Mouse (Mus musculus): ENCODE measurements at regions not wholly inside any gene's neighbourhood (a gene's known extent, or its start where the extent isn't known, plus 50 kb on each side); places are given as distances from the start of the nearest gene placed in this dataset.

DNA sequence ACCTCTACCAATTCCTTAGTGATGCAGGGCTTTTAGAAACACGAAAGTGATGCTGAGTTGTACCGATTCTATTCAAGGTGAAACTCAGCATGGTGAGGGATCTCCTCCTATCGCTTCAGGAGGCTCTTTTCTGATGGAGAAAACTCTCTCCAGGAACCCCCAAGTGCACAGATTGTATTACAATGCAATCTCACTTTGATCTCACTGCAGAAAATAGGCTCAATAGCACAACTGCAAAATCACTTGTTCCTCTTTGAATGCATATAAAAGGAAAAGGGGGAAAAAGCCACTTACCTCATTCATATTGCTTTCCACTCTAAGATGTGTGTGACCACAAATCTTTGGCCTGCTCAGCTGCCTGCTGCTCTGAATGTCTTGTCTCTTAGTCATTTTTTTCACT, 378.5 kb downstream of the Fam84b start:
- Histone ChIP-seq H3K36me3 (replicated peaks) (no peaks in the 10 kb centered on the region), H3K4me3 (no peak overlapping the region), H3K9me3 (no peaks in the 10 kb centered on the region; the same call in 1 of the 2 replicates), H3K27me3 (ENCODE audit: poor library complexity, severe bottlenecking) (no peaks in the 10 kb centered on the region), H3K27ac (no peak overlapping the region), H3K4me1 (peaks cover 10% of the 10 kb centered on the region)
- DNase-seq (ENCODE audit: extremely low spot score, low spot score), result no peak
- 23% methylated on average over 3 of the region's 3 CpGs for WGBS

DNA sequence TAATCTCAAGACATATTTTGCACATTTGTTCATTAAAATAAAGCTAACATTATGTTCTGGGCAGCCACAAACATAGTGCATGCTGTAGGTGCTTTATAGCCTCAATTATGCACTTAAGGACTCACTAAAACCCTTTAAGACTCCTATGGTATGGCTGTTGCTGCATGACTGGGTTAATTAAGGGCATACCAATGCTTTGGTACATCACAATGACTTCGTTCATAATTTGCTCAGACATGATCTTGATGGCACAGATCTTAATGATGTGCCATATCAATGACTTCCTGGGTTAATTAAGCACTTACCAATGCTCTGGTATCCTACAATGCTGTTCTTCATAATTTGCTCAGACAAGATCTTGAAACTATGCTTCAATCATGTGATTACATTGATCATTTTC, 415.5 kb upstream of the 4933412E24Rik start:
- Histone ChIP-seq H3K4me3 (no peak overlapping the region), H3K36me3 (replicated peaks) (no peaks in the 10 kb centered on the region), H3K9me3 (no peaks in the 10 kb centered on the region), H3K27ac (no peak overlapping the region), H3K27me3 (ENCODE audit: poor library complexity, severe bottlenecking) (no peaks in the 10 kb centered on the region), H3K4me1 (no peaks in the 10 kb centered on the region)
- DNase-seq (ENCODE audit: extremely low spot score, low spot score), result no peak
- 80% methylated on average over 1 of the region's 1 CpGs for WGBS

DNA sequence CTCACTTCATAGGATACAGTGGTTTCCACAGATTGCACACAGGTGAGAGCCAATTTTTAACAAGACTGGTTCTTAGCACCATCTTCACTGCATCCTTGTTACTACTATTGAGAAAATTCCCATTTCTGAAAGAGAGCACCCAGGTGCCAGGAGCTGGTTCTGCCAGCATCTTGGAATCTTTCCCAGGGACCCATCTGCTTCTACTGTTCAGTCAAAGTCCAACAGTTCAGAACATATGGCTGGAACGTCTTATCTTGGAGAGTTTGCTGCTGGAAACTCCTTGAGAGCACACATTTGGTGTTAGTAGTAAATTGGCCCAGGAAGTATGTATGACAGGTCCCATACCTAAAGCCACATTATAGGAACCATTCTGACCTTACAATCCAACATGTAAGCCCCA, 402.7 kb upstream of the 4933412E24Rik start:
- DNase-seq (ENCODE audit: extremely low spot score, low spot score), result no peak
- Histone ChIP-seq H3K4me3 (no peak overlapping the region), H3K27me3 (ENCODE audit: poor library complexity, severe bottlenecking) (no peaks in the 10 kb centered on the region), H3K36me3 (replicated peaks) (no peaks in the 10 kb centered on the region), H3K9me3 (no peaks in the 10 kb centered on the region), H3K4me1 (no peaks in the 10 kb centered on the region), H3K27ac (no peak overlapping the region)
- WGBS, result 83% methylated on average over 1 of the region's 1 CpGs

DNA sequence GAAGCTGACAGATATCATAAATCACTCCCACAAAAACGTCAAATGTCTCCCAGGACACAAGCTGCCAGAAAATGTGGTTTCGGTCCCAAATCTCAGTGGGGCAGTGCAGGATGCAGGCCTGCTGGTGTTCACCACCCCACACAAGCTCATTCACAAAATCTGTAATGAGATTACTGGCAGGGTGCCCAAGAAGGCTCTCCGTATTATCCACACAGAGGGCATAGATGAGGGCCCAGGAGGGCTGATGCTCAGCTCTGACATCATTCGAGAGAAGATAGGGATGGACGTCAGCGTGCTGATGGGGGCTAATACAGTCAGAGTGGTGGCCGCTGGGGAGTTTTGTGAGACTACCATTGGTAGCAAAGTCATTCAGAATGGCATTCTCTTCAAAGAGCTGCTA, 375.9 kb upstream of the 4933412E24Rik start:
- no peak for DNase-seq (ENCODE audit: extremely low spot score, low spot score)
- WGBS, result 91% methylated on average over 7 of the region's 7 CpGs
- Histone ChIP-seq H3K4me1 (peaks cover 5% of the 10 kb centered on the region; the same call in 1 of the 2 replicates), H3K4me3 (no peak overlapping the region), H3K36me3 (replicated peaks) (no peaks in the 10 kb centered on the region), H3K27me3 (ENCODE audit: poor library complexity, severe bottlenecking) (peaks cover 10% of the 10 kb centered on the region; the same call in 1 of the 2 replicates), H3K9me3 (no peaks in the 10 kb centered on the region), H3K27ac (no peak overlapping the region)

DNA sequence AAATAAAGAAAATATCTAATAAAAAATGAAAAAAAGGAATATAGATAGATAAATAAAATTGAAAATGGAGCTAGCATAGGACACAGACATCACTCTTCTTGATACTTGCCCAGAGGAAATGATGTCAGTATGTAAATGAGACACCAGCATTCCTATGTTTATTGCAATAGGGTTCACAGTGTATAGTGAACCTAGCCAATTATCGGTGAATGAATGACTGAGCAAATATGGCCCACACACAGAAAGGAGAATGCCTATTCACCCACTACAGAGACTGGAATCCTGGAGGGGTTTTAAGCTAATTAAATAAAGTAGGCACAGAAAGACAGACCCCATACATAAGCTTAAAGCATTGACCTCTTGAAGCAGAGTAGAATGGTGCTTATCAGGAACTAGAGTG, 373.9 kb upstream of the 4933412E24Rik start:
- Histone ChIP-seq H3K36me3 (replicated peaks) (no peaks in the 10 kb centered on the region), H3K27ac (no peak overlapping the region), H3K27me3 (ENCODE audit: poor library complexity, severe bottlenecking) (peaks cover 10% of the 10 kb centered on the region; the same call in 1 of the 2 replicates), H3K9me3 (no peaks in the 10 kb centered on the region), H3K4me3 (no peak overlapping the region), H3K4me1 (peaks cover 12% of the 10 kb centered on the region; the same call in 1 of the 2 replicates)
- WGBS, result 60% methylated on average over 1 of the region's 1 CpGs
- DNase-seq (ENCODE audit: extremely low spot score, low spot score), result no peak

DNA sequence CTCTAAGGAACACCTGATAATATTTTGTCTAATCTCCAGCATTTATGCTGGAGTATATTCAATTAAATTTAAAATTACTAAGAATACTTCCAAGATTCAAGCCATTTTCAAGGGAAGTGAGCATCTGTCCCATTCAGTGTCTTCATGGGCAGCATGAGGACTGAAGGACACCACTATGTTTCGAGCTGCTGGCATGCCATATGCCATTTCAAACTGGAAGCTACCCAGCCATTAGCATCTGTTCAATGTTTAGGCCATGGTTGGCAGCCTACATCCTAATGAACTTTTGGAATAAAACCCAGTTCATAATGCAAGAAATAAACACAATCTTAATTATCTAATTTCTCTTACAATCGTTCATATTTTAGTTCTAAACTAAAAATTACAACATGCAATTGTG, 371.5 kb upstream of the 4933412E24Rik start:
- Histone ChIP-seq H3K36me3 (replicated peaks) (no peaks in the 10 kb centered on the region), H3K4me1 (peaks cover 13% of the 10 kb centered on the region; the same call in 1 of the 2 replicates), H3K4me3 (no peak overlapping the region), H3K9me3 (no peaks in the 10 kb centered on the region), H3K27ac (no peak overlapping the region), H3K27me3 (ENCODE audit: poor library complexity, severe bottlenecking) (peaks cover 10% of the 10 kb centered on the region; the same call in 1 of the 2 replicates)
- WGBS, result 94% methylated on average over 2 of the region's 2 CpGs
- no peak for DNase-seq (ENCODE audit: extremely low spot score, low spot score)

All from forebrain, embryonic 10.5 days (tissue).